Mouse (Mus musculus) E14TG2a.4 (cell line): ENCODE measurements around the gene Prmt3.

Source experiments
- CTCF ChIP-seq: conservative IDR thresholded peaks from 2 replicates; pipeline ENCODE4 v1.5.1; 2014; ENCODE audit warnings: low read length
- NANOG ChIP-seq: IDR thresholded peaks from 2 replicates; pipeline ENCODE4 v1.6.1; 2014; ENCODE audit warnings: borderline replicate concordance, low read length, mixed read lengths

- TF ChIP-seq CTCF, result no peak
- no peak for TF ChIP-seq NANOG
Measured at GRCm38 (mm10) chr7:49822028-49822427, 43.9 kb downstream of the Prmt3 start.
